Mouse (Mus musculus) fat pad, adult 2 months (tissue): ENCODE data around the gene Olfr589.
"Not testable (repeated sequence)": the region's sequence is repeated elsewhere in the genome, so short reads cannot be mapped to it uniquely, and the experiment has no call there.

Source experiments
- DNase-seq: peaks from one replicate; pipeline ENCODE4 v3.0.0-alpha.2; 2011; ENCODE audit warnings: low read depth, low spot score; ENCODE audit errors: extremely low read depth

The Olfr589 gene

GRCm38 (mm10) chr7:103156256-103156655, at the start of gene Olfr589:
TSS of gene Olfr589 (minus strand) at chr7:103156356.
- DNase-seq, result no peak

GRCm38 (mm10) chr7:103184503-103184902, 28.3 kb upstream of the Olfr589 start, which contains the start of gene Olfr592:
TSS of gene Olfr592 (plus strand) at chr7:103184803.
- DNase-seq, result not testable (repeated sequence)

GRCm38 (mm10) chr7:103178240-103178639, 22.1 kb upstream of the Olfr589 start, which contains the start of gene Olfr591:
TSS of gene Olfr591 (minus strand) at chr7:103178340.
- no peak for DNase-seq

GRCm38 (mm10) chr7:103169697-103170096, 13.5 kb upstream of the Olfr589 start:
- DNase-seq, result no peak

GRCm38 (mm10) chr7:103140579-103140978, 15.6 kb downstream of the Olfr589 start, which contains the start of gene Olfr588-ps1:
TSS of gene Olfr588-ps1 (plus strand) at chr7:103140879.
- no peak for DNase-seq

GRCm38 (mm10) chr7:103125538-103125937, 30.6 kb downstream of the Olfr589 start, which contains the start of gene Olfr586:
TSS of gene Olfr586 (minus strand) at chr7:103125638.
- no peak for DNase-seq

GRCm38 (mm10) chr7:103119406-103119805, 36.8 kb downstream of the Olfr589 start:
- DNase-seq, result no peak
